Mouse (Mus musculus) NIH3T3 (cell line): ENCODE data around the gene Slc16a10.

Experiments used
- DNase-seq: peaks from one replicate; pipeline ENCODE4 v3.0.0-alpha.2; 2012; ENCODE audit warnings: low read depth

The Slc16a10 gene

GRCm38 (mm10) chr10:40109520-40109919 lies 32.5 kb downstream of the Slc16a10 start:
- DNase-seq, result no peak

DNA sequence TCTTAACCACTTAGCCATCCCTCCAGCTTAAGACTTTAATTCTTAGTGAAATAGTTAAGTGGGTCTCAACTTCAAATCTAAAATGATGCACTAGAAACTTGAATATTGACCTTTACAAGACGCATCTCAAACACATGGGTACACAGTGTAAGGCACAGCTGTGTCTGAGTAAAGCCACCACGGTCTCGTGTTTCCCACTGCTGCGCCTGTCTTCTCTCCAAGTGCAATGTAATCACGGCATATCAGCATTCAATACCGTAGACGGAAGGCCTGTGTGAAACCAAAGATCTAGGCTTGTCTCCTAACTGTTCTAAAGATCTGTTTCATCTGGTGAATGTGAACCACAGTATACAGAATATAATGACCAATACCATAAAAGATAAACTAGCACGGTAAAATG lies 33.1 kb downstream of the Slc16a10 start:
- DNase-seq, result no peak

GRCm38 (mm10) chr10:40107995-40108394 lies 34.1 kb downstream of the Slc16a10 start:
- DNase-seq, result peak; percentile 82

DNA sequence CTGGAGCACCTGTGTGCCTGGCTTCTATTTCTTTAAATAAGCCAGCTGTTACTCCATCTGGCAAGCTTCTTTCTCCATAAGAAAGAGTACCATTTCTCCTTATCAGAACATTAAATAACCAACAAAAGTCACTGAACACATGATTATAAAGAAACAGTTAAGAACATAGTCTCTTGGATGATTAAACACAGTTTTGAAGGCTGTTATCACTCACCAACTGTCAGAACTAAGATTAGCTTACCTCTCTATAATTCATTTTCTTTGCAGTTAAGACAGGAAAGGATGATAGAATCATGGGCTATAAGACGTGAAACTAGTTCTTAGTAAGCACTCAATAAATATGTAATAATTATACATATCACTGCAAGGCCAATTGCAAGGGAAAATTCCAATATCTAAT lies 36.9 kb downstream of the Slc16a10 start:
- DNase-seq, result no peak

DNA sequence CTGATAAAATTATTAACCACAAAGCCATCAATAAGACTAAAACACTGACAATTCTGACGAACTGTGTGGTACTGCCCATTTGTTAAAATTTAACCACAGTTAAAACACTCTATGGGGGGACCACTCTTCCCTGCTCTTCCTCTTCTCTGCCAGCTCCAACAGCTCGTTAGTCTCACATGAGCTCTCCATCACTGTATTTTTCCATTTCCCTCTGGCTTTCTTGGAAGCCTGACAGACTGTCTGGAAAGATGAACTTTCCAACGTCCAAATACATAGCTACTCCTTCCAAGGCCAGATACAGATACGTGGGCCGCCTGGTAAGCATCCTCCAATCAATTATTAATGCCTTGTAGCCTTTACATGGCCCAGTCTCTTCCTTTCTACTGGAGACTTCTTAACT lies 38.3 kb downstream of the Slc16a10 start:
- DNase-seq, result peak; percentile 28

- no peak for DNase-seq
These were observed 39.1 kb downstream of the Slc16a10 start for GRCm38 (mm10) chr10:40102986-40103385.

- DNase-seq, result peak; percentile 58
These were observed 39.9 kb downstream of the Slc16a10 start for GRCm38 (mm10) chr10:40102166-40102565.

- DNase-seq, result peak; percentile 75
These were observed 43.6 kb downstream of the Slc16a10 start for GRCm38 (mm10) chr10:40098441-40098840.

DNA sequence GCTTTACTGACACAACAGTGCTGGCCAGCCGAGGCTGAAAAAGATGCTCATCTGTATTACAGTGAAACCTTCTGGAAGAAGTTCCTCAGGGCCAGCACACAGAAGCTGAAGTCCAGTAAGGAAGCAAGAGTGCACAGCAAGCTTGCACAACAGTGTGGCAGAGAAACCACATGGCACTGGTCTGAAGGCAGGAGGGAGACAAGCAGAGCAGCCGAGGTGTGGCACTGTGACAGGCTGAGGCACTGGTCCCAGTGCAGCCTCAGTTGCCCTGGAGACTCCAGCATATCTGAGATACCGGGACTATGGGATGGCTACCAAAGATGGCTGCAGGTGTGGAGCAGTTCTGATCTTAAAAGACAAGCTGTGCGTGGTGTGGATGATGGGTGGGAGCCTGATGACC lies 44.5 kb downstream of the Slc16a10 start:
- no peak for DNase-seq

DNA sequence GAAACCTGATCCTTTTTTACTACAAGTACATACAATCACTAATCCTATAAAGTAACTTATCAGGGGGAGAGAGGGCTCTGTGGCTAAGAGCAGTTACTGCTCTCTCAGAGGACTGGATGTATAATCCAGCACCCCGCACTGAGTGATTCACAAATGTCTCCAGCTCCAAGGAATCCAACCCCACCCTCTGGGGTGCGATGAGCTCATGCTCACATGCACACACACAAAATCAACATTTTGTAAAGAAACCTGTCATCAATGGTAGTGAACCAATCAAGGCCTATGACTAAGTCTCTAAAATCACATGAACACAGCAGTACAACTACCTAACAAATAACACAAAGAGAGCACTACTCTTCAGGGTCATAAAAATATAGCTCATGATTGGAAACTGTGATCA lies 47.3 kb downstream of the Slc16a10 start:
- peak; percentile 94 for DNase-seq

DNA sequence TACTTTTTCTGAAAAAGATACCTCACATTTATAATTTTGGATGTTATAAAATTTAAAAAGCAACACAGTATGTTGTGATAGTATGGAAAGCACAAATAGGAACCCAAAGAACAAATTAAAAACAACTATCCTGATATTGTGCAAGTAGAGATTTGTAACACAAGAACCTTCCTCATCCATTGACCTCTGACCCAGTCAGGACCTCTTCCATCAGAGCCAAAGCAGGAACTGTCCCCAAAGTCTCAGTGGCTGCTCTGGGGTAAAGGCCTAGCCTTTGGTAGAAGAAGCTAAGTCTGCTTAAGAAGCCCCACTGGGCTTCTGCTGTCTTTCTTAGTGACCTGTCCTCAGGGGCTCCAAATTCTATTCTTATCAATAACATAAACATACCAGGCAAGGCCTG lies 48.5 kb downstream of the Slc16a10 start:
- DNase-seq, result no peak

DNA sequence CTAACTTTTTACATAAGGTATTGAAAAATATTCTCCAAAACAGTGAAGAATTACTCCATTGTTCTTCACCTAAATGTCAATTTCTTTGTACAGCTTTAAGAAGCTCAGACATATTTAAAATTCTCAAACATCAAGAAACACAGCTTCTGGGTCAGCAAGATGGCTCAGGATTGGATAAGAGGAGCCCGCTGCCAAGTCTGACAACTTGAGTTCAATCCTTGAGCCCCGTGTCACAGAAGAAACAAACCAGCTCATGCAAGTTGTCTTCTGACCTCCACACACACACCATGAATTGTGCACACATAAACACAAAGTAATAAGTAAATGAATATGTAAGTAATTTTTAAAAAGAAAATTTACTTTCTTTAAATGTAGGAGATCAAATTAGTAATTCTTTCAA lies 50.6 kb downstream of the Slc16a10 start:
- DNase-seq, result no peak

DNA sequence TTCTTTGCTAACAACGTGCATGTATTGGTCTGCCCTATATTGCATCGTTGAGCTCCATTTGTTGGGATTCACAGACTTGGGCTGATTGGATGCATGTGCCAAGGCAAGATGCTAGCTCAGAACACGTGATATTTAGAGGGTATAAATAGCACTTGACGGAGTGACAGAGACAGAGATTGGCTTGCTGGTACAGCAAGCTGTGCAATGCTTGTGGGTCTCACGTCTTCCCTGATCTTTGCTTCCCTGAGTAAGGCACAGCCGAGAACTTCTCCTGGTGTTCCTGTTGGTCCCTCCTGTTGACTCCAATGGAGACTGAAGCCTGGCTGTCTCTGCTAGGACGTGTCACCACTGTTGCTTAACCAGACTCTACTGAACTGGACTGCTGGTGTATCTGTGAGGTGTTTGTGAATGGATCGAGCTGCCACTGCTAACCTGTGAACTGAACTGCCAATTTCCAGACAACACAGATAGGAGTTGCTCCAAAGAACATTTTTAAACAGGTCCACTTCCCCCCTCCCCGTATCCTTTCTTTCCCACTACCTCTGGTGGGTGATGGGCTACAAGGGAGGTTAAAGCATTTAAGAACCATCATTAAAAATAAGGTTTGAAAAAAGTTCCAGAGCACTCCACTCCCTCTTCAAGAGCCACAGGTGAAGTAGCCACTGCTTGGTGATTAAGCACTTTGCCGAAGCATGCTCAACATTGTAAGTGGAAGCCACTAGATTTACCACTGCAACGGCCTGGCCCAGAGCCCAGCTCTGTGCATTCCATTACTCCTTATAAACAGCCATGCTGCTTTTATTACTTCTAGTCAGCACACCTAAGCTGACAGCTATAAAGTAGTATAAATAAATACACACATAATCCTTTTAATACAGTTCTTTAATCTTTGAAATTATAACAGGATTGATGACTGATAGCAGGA lies 51.3 kb downstream of the Slc16a10 start:
- DNase-seq, result peak; percentile 88

GRCm38 (mm10) chr10:40084332-40085093 lies 57.5 kb downstream of the Slc16a10 start:
- DNase-seq, result peak; percentile 73

DNA sequence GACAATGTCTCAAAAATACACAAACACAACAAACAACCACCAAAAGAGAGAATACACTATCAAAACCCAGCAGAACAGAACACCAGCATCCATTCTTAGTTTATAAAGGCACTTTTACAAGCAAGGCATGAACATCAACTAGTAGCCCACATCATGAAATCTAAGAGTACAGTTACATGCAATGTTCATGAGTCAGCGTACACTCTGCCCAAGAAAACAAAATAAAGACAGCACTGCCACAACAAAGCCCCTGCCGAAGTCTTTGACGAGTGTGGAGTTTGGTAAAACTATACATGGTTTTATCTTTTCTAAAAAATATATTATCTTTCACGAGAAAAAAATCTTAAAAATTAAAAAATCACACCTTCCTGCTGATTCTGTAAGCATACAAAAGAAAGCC lies 58.5 kb downstream of the Slc16a10 start:
- DNase-seq, result peak; percentile 78

DNA sequence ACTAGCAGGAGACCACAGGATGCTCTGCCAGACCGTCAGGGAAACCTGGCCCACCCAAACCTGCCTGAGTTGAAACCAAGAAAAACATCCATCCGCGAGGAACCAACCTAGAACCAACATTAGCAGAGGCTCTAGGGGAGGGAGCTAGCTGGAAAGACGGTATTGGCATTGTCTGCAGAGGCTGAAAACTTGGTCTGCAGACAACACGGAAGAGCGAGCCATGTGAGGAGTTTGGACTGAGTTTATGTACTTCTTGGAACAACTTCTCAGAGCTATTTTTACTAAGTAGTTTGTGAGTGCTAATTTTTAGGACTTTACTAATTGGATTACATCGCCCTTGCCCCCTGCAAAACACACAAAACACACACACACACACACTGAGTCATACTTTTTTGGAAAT lies 59.4 kb downstream of the Slc16a10 start:
- DNase-seq, result no peak

DNA sequence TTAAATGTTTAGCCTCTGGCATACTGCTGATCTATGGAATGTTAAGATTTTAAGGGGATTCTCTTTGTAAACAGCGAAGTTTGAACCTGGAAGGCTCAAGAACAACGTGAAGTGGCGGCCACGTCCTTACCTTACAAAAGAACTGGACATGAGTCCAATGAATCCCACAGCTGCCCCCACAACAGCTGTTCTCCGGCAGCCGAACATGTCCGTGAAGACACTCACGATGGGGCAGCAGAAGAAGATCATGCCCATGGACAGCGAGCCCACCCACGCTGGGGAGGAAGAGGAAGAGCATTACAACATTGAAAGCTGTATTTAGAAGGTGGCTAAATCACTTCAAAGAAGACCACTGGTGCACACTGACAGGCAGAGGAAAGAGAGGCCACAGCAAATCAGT lies 61.5 kb downstream of the Slc16a10 start:
- no peak for DNase-seq

GRCm38 (mm10) chr10:40079256-40079655 lies 62.8 kb downstream of the Slc16a10 start:
- no peak for DNase-seq

DNA sequence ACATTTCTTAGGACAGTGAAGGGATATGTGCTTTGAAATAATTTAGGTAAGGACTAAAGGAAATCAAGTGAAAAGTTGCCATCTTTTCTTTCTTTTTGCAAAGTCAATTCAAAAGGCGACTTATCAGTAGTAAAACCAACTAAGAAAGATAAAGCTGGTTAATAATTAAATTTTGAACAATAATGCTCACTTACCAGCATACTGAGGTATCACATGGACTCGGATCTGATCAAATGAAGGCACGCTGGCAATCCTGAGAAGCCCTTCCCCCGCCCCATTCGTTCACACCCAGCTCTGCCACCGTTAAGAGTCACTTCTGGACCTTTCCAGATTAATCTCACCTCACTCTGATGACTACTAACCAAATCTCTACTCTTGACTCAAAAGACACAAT lies 64.1 kb downstream of the Slc16a10 start:
- no peak for DNase-seq

GRCm38 (mm10) chr10:40077346-40077959 lies 64.6 kb downstream of the Slc16a10 start:
- DNase-seq, result no peak

GRCm38 (mm10) chr10:40073608-40074007 lies 68.5 kb downstream of the Slc16a10 start:
- DNase-seq, result peak; percentile 56

GRCm38 (mm10) chr10:40070684-40071083 lies 71.4 kb downstream of the Slc16a10 start:
- DNase-seq, result no peak

- peak; percentile 56 for DNase-seq
These were observed 72.8 kb downstream of the Slc16a10 start for GRCm38 (mm10) chr10:40069270-40069669.
